ENCODE assay signal across 17 mouse cellular contexts in the genomic region with DNA sequence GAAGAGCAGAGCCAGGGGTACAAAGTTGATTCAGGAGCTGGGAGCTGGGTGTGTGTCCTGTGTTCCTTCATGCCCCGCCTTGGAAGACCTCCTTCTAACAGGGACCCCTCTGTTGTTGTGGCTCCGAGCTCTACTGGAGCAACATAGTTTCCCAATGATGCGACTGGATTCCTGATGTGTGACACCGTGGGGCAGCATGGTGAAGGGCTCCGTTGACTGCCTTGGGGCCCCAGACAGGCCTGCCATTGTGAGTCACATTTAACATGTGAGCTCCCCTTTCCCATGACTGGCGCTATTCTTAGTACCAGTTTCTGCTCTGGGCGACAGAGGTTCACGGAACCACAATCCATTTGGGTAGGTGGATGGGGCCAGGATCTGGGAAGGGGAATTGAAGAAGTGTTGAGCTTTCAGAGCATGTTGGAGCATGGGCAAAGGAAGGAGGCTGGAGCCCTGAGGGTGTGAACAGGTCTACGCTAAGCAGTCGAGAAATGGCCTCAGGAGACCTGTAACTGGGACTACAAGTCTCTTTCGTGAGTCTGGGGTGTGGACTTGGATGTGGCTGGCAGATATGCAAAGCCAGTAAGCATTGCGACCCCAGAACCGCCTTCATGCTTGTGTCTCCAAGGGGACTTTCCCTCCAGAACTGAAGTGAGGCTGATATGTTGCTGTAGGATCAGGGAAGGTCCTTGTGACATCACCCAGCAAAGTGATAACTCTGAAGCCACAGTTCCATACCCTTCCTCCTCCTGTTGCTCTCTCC.
DNase-seq lines count a peak whose midpoint lies in the region; ATAC-seq lines count a peak whose summit lies in the region.
"Had no signal": no experiment of that assay in that cellular context is flagged by ENCODE, and none has a peak within 500 bp of the region (broad histone marks: within the 10 kb centered on the region; RNA-seq: fewer than 3 reads in every experiment).

No protein-coding gene starts in this region.

- H3K4me1 ChIP-seq in heart, embryonic 14.5 days (ENCODE audit: control insufficient read depth in 2 of 2, insufficient read depth in 2 of 2, low read length in 2 of 2), result peaks cover 15 to 33% of the 10 kb centered on the region in 2 experiments
- no peaks in the 10 kb centered on the region for H3K4me1 ChIP-seq in forebrain, embryonic 16.5 days (replicated peaks; ENCODE audit: control insufficient read depth, insufficient read depth, low read length)
- H3K4me1 ChIP-seq: forebrain, embryonic 10.5 days; intestine, embryonic 15.5 days; midbrain, embryonic 12.5 days; stomach, embryonic 15.5 days had no signal

- H3K9ac ChIP-seq in heart, embryonic 14.5 days (ENCODE audit: low read length), result no peak overlapping the region
- H3K9ac ChIP-seq in forebrain, embryonic 16.5 days (replicated peaks; ENCODE audit: low read depth, low read length), result no peak overlapping the region
- H3K9ac ChIP-seq: intestine, embryonic 15.5 days; liver, embryonic 14.5 days; midbrain, embryonic 12.5 days; stomach, embryonic 15.5 days had no signal

- no peaks in the 10 kb centered on the region for H3K27me3 ChIP-seq in heart, embryonic 14.5 days (ENCODE audit: control insufficient read depth, insufficient read depth, low read length)
- no peaks in the 10 kb centered on the region for H3K27me3 ChIP-seq in forebrain, embryonic 16.5 days (replicated peaks; ENCODE audit: control insufficient read depth, insufficient read depth, low read length)
- H3K27me3 ChIP-seq: intestine, embryonic 15.5 days; midbrain, embryonic 12.5 days; stomach, embryonic 15.5 days had no signal

- peak overlapping the region; percentile 42 to 67 for H3K27ac ChIP-seq in heart, embryonic 14.5 days (replicated peaks in 1 of 2; ENCODE audit: control insufficient read depth in 1 of 2, insufficient read depth in 1 of 2, low read depth in 2 of 2, low read length in 2 of 2)
- H3K27ac ChIP-seq in forebrain, embryonic 16.5 days (ENCODE audit: low read length), result no peak overlapping the region
- H3K27ac ChIP-seq: forebrain, embryonic 10.5 days; hindbrain, embryonic 10.5 days; intestine, embryonic 15.5 days; liver, embryonic 14.5 days; midbrain, embryonic 12.5 days; stomach, embryonic 15.5 days had no signal

- WGBS in heart, embryonic 14.5 days, result 46% methylated on average over 13 of the region's 13 CpGs
- 89% methylated on average over 13 of the region's 13 CpGs for WGBS in forebrain, embryonic 16.5 days

- DNase-seq in heart, adult 9 months (ENCODE audit: low spot score in 2 of 2), result no peak
- DNase-seq in thymus, postnatal 4 days, result peak; percentile 31
- DNase-seq in thymus, adult 18-20 months, result no peak
- peak; percentile 78 for DNase-seq in T-cell, adult 2 months (ENCODE audit: low spot score)
- DNase-seq in yolk sac, embryonic 10.5 days (ENCODE audit: low spot score), result no peak
- DNase-seq: cerebellum, postnatal 25 days; kidney, postnatal 14 days; lung, postnatal 14 days had no signal

- H3K4me2 ChIP-seq in heart, embryonic 14.5 days (ENCODE audit: low read length), result no peak overlapping the region
- no peak overlapping the region for H3K4me2 ChIP-seq in forebrain, embryonic 16.5 days (ENCODE audit: low read length)
- H3K4me2 ChIP-seq: intestine, embryonic 15.5 days; midbrain, embryonic 12.5 days; stomach, embryonic 15.5 days had no signal

- no peaks in the 10 kb centered on the region for H3K9me3 ChIP-seq in heart, embryonic 14.5 days (ENCODE audit: control insufficient read depth, low read length)
- H3K9me3 ChIP-seq in forebrain, embryonic 16.5 days (ENCODE audit: control insufficient read depth, low read length), result no peaks in the 10 kb centered on the region
- H3K9me3 ChIP-seq: forebrain, embryonic 10.5 days; hindbrain, embryonic 10.5 days; intestine, embryonic 15.5 days; midbrain, embryonic 12.5 days; stomach, embryonic 15.5 days had no signal

- H3K4me3 ChIP-seq in heart, embryonic 14.5 days (ENCODE audit: control insufficient read depth in 1 of 2, insufficient read depth in 1 of 2, low read depth in 1 of 2, low read length in 2 of 2), result no peak overlapping the region
- no peak overlapping the region for H3K4me3 ChIP-seq in forebrain, embryonic 16.5 days (replicated peaks; ENCODE audit: low read length)
- H3K4me3 ChIP-seq: forebrain, embryonic 10.5 days; hindbrain, embryonic 10.5 days; intestine, embryonic 15.5 days; midbrain, embryonic 12.5 days; myocyte; stomach, embryonic 15.5 days had no signal

- H3K36me3 ChIP-seq in heart, embryonic 14.5 days (ENCODE audit: control insufficient read depth, insufficient read depth, low read length), result peaks cover 56% of the 10 kb centered on the region
- no peaks in the 10 kb centered on the region for H3K36me3 ChIP-seq in forebrain, embryonic 16.5 days (ENCODE audit: control insufficient read depth, insufficient read depth)
- H3K36me3 ChIP-seq: hindbrain, embryonic 10.5 days; midbrain, embryonic 12.5 days had no signal

- ATAC-seq in heart, embryonic 14.5 days (ENCODE audit: insufficient number of reproducible peaks, insufficient read depth, low FRiP score, low read depth), result 0 out of 2 replicates have a peak, but pooled peaks have one; percentile 23
- ATAC-seq in forebrain, embryonic 16.5 days, result no peak
- ATAC-seq: intestine, embryonic 15.5 days had no signal

Comparison
In these comparisons a context has a peak if more than half of its experiments do, and no peak if none do; other contexts are left out.
1. DNase-seq: peak in thymus, postnatal 4 days (single experiment) and T-cell, adult 2 months (single experiment); none in heart, adult 9 months (0 of 2), thymus, adult 18-20 months (0 of 2) and yolk sac, embryonic 10.5 days (single experiment).